Mouse (Mus musculus) midbrain, embryonic 12.5 days (tissue): ENCODE measurements at regions not wholly inside any gene's neighbourhood (a gene's known extent, or its start where the extent isn't known, plus 50 kb on each side); places are given as distances from the start of the nearest gene placed in this dataset.

Experiments used
- ATAC-seq: fragments of 200-750 bp; cut with Nextera tagmentation; 2 replicates; pipeline ENCODE4 v1.8.0; 2017; ENCODE audit warnings: low read depth, moderate TSS enrichment, moderate library complexity; ENCODE audit not compliant: low FRiP score
- H3K27ac ChIP-seq: fragments of 300-500 bp; sonication (generic); replicated peaks from 2 replicates; pipeline ENCODE4 v1.5.1; 2016; ENCODE audit warnings: mild to moderate bottlenecking
- H3K27me3 ChIP-seq: fragments of 300-500 bp; sonication (generic); 2 replicates; pipeline ENCODE4 v1.6.1; 2016; ENCODE audit warnings: mild to moderate bottlenecking
- H3K36me3 ChIP-seq: fragments of 300-500 bp; sonication (generic); 2 replicates; pipeline ENCODE4 v1.6.1; 2016
- H3K4me1 ChIP-seq: fragments of 300-500 bp; sonication (generic); 2 replicates; pipeline ENCODE4 v1.6.1; 2016
- H3K4me2 ChIP-seq: fragments of 300-500 bp; sonication (generic); replicated peaks from 2 replicates; pipeline ENCODE4 v1.6.1; 2016; ENCODE audit warnings: mild to moderate bottlenecking, moderate library complexity
- H3K4me3 ChIP-seq: fragments of 300-500 bp; sonication (generic); 2 replicates; pipeline ENCODE4 v1.5.1; 2016; ENCODE audit warnings: mild to moderate bottlenecking
- H3K9ac ChIP-seq: fragments of 300-500 bp; sonication (generic); replicated peaks from 2 replicates; pipeline ENCODE4 v1.6.1; 2016; ENCODE audit warnings: mild to moderate bottlenecking, moderate library complexity
- H3K9me3 ChIP-seq: fragments of 300-500 bp; sonication (generic); 2 replicates; pipeline ENCODE4 v1.6.1; 2016; ENCODE audit warnings: mild to moderate bottlenecking
- WGBS: fragments of 180-500 bp; shearing (Covaris S2); methylation state at CpG from one replicate; pipeline ENCODE4 v1.1.7; 2016; 5-methylcytosine and 5-hydroxymethylcytosine counted together

- no peak overlapping the region for H3K27ac ChIP-seq
- H3K9ac ChIP-seq, result no peak overlapping the region
- ATAC-seq, result no peak
- 96% methylated on average over 8 of the region's 8 CpGs for WGBS
- no peaks in the 10 kb centered on the region for H3K36me3 ChIP-seq
- H3K9me3 ChIP-seq, result 0 out of 2 replicates have a peak, but pooled peaks cover 5% of the 10 kb centered on the region
- H3K27me3 ChIP-seq, result peaks cover 15% of the 10 kb centered on the region
- no peak overlapping the region for H3K4me2 ChIP-seq
- H3K4me1 ChIP-seq, result peaks cover 16% of the 10 kb centered on the region
- H3K4me3 ChIP-seq, result no peak overlapping the region
These were observed 90.5 kb downstream of the Gas1 start for GRCm38 (mm10) chr13:60086657-60087056.

GRCm38 (mm10) chr13:60084975-60085374 is 92.2 kb downstream of the Gas1 start:
- ATAC-seq, result peak; percentile 91
- Histone ChIP-seq H3K27me3 (peaks cover 15% of the 10 kb centered on the region), H3K9ac (no peak overlapping the region; the same call in 1 of the 2 replicates), H3K9me3 (0 out of 2 replicates have a peak, but pooled peaks cover 2% of the 10 kb centered on the region), H3K27ac (no peak overlapping the region), H3K4me3 (no peak overlapping the region), H3K4me1 (peaks cover 16% of the 10 kb centered on the region), H3K36me3 (no peaks in the 10 kb centered on the region), H3K4me2 (peak overlapping the region; percentile 39)
- WGBS, result 10% methylated on average over 12 of the region's 12 CpGs

- Histone ChIP-seq H3K27me3 (peaks cover 15% of the 10 kb centered on the region), H3K4me1 (peaks cover 16% of the 10 kb centered on the region), H3K4me3 (no peak overlapping the region), H3K4me2 (no peak overlapping the region), H3K36me3 (no peaks in the 10 kb centered on the region), H3K27ac (no peak overlapping the region), H3K9me3 (no peaks in the 10 kb centered on the region), H3K9ac (no peak overlapping the region)
- no peak for ATAC-seq
- 51% methylated on average over 4 of the region's 4 CpGs for WGBS
These were observed 92.9 kb downstream of the Gas1 start for GRCm38 (mm10) chr13:60084290-60084689.

GRCm38 (mm10) chr13:60080113-60080512 is 97.1 kb downstream of the Gas1 start:
- Histone ChIP-seq H3K27ac (no peak overlapping the region), H3K4me2 (no peak overlapping the region), H3K36me3 (no peaks in the 10 kb centered on the region), H3K4me3 (no peak overlapping the region), H3K27me3 (peaks cover 7% of the 10 kb centered on the region), H3K4me1 (peaks cover 10% of the 10 kb centered on the region), H3K9ac (no peak overlapping the region), H3K9me3 (no peaks in the 10 kb centered on the region)
- no peak for ATAC-seq
- WGBS, result 83% methylated on average over 10 of the region's 10 CpGs

- Histone ChIP-seq H3K36me3 (no peaks in the 10 kb centered on the region), H3K4me2 (no peak overlapping the region), H3K4me1 (no peaks in the 10 kb centered on the region), H3K9ac (no peak overlapping the region), H3K9me3 (no peaks in the 10 kb centered on the region), H3K27me3 (peaks cover 2% of the 10 kb centered on the region), H3K27ac (no peak overlapping the region), H3K4me3 (no peak overlapping the region)
- 82% methylated on average over 8 of the region's 8 CpGs for WGBS
- no peak for ATAC-seq
These were observed 98.7 kb downstream of the Gas1 start for GRCm38 (mm10) chr13:60078331-60079050.

GRCm38 (mm10) chr13:60076147-60076800 is 100.9 kb downstream of the Gas1 start:
- no peak overlapping the region for H3K4me3 ChIP-seq
- ATAC-seq, result no peak
- no peaks in the 10 kb centered on the region for H3K9me3 ChIP-seq

GRCm38 (mm10) chr13:60071595-60071994 is 105.6 kb downstream of the Gas1 start:
- H3K4me1 ChIP-seq, result no peaks in the 10 kb centered on the region
- no peak for ATAC-seq
- no peaks in the 10 kb centered on the region for H3K36me3 ChIP-seq
- no peak overlapping the region for H3K4me2 ChIP-seq
- no peak overlapping the region for H3K4me3 ChIP-seq
- 65% methylated on average over 9 of the region's 9 CpGs for WGBS
- no peak overlapping the region for H3K9ac ChIP-seq
- no peaks in the 10 kb centered on the region for H3K27me3 ChIP-seq
- no peaks in the 10 kb centered on the region for H3K9me3 ChIP-seq
- H3K27ac ChIP-seq, result no peak overlapping the region

More at GRCm38 (mm10) chr13:60076147-60076800, 100.9 kb downstream of the Gas1 start:
- Histone ChIP-seq H3K4me2 (no peak overlapping the region), H3K27ac (no peak overlapping the region), H3K9ac (no peak overlapping the region), H3K27me3 (no peaks in the 10 kb centered on the region), H3K4me1 (no peaks in the 10 kb centered on the region), H3K36me3 (no peaks in the 10 kb centered on the region)
- WGBS, result 77% methylated on average over 6 of the region's 6 CpGs

- Histone ChIP-seq H3K9ac (no peak overlapping the region), H3K36me3 (no peaks in the 10 kb centered on the region), H3K4me3 (no peak overlapping the region), H3K9me3 (no peaks in the 10 kb centered on the region), H3K4me1 (no peaks in the 10 kb centered on the region), H3K27ac (no peak overlapping the region), H3K4me2 (no peak overlapping the region), H3K27me3 (no peaks in the 10 kb centered on the region)
- ATAC-seq, result no peak
- 51% methylated on average over 9 of the region's 9 CpGs for WGBS
These were observed 108.0 kb downstream of the Gas1 start for GRCm38 (mm10) chr13:60069196-60069595.

GRCm38 (mm10) chr13:60067325-60067724 is 109.8 kb downstream of the Gas1 start:
- no peak overlapping the region for H3K4me2 ChIP-seq
- H3K4me1 ChIP-seq, result no peaks in the 10 kb centered on the region
- H3K27ac ChIP-seq, result no peak overlapping the region
- WGBS, result 80% methylated on average over 9 of the region's 9 CpGs
- H3K36me3 ChIP-seq, result no peaks in the 10 kb centered on the region
- no peak for ATAC-seq
- H3K27me3 ChIP-seq, result no peaks in the 10 kb centered on the region
- H3K4me3 ChIP-seq, result no peak overlapping the region
- no peaks in the 10 kb centered on the region for H3K9me3 ChIP-seq
- no peak overlapping the region for H3K9ac ChIP-seq

- Histone ChIP-seq H3K27me3 (no peaks in the 10 kb centered on the region), H3K27ac (no peak overlapping the region), H3K36me3 (no peaks in the 10 kb centered on the region), H3K4me2 (no peak overlapping the region), H3K9me3 (no peaks in the 10 kb centered on the region), H3K9ac (no peak overlapping the region), H3K4me1 (peaks cover 15% of the 10 kb centered on the region), H3K4me3 (no peak overlapping the region)
- 85% methylated on average over 6 of the region's 6 CpGs for WGBS
- ATAC-seq, result no peak
These were observed 115.6 kb downstream of the Gas1 start for GRCm38 (mm10) chr13:60061589-60061988.

GRCm38 (mm10) chr13:60057761-60058274 is 119.3 kb downstream of the Gas1 start:
- H3K36me3 ChIP-seq, result no peaks in the 10 kb centered on the region
- H3K27ac ChIP-seq, result no peak overlapping the region
- WGBS, result 42% methylated on average over 13 of the region's 13 CpGs
- no peaks in the 10 kb centered on the region for H3K27me3 ChIP-seq
- no peak overlapping the region for H3K9ac ChIP-seq
- H3K4me2 ChIP-seq, result no peak overlapping the region
- H3K4me3 ChIP-seq, result no peak overlapping the region
- peaks cover 17% of the 10 kb centered on the region for H3K4me1 ChIP-seq
- no peaks in the 10 kb centered on the region for H3K9me3 ChIP-seq
- no peak for ATAC-seq

GRCm38 (mm10) chr13:60054531-60054930 is 122.6 kb downstream of the Gas1 start:
- no peaks in the 10 kb centered on the region for H3K27me3 ChIP-seq
- H3K36me3 ChIP-seq, result no peaks in the 10 kb centered on the region
- no peaks in the 10 kb centered on the region for H3K9me3 ChIP-seq
- H3K4me1 ChIP-seq, result peaks cover 37% of the 10 kb centered on the region
- H3K4me3 ChIP-seq, result no peak overlapping the region
- no peak for ATAC-seq
- H3K27ac ChIP-seq, result no peak overlapping the region
- no peak overlapping the region for H3K4me2 ChIP-seq
- WGBS, result 56% methylated on average over 3 of the region's 3 CpGs
- no peak overlapping the region for H3K9ac ChIP-seq
